Mouse (Mus musculus) small intestine, adult 2 months (tissue): ENCODE data around the gene Txk. TPM values are rescaled to one million over a fixed set of nuclear protein-coding genes. Genes with fewer than 3 reads are reported as not detected.
A peak's percentile ranks its signal among the peaks of the same experiment; 100 is the strongest.

ENCODE experiments used
- H3K27ac ChIP-seq: fragments of 200-500 bp; 2 replicates; pipeline ENCODE4 v1.5.1; 2012; ENCODE audit warnings: low read depth, low read length, control low read depth, inconsistent platforms; ENCODE audit not compliant: insufficient read depth
- H3K27me3 ChIP-seq: fragments of 200-500 bp; 2 replicates; pipeline ENCODE4 v1.6.1; 2012; ENCODE audit warnings: mild to moderate bottlenecking, moderate library complexity, low read length, inconsistent platforms; ENCODE audit not compliant: control insufficient read depth, insufficient read depth
- H3K36me3 ChIP-seq: fragments of 200-500 bp; 2 replicates; pipeline ENCODE4 v1.6.1; 2012; ENCODE audit warnings: mild to moderate bottlenecking, low read length, control low read depth, inconsistent platforms; ENCODE audit not compliant: control insufficient read depth, insufficient read depth
- H3K4me1 ChIP-seq: fragments of 200-500 bp; 2 replicates; pipeline ENCODE4 v1.6.1; 2012; ENCODE audit warnings: low read length, inconsistent platforms, mixed read lengths; ENCODE audit not compliant: control insufficient read depth, insufficient read depth, insufficient read length
- H3K4me3 ChIP-seq: fragments of 200-500 bp; 2 replicates; pipeline ENCODE4 v1.5.1; 2012; ENCODE audit warnings: low read depth, mild to moderate bottlenecking, control low read depth, inconsistent platforms, low read length, moderate library complexity
- CTCF ChIP-seq: fragments of 200-500 bp; IDR thresholded peaks from 2 replicates; pipeline ENCODE4 v1.5.1; 2012; ENCODE audit warnings: low read depth, mild to moderate bottlenecking, control low read depth, inconsistent platforms, low read length, moderate library complexity, mixed read lengths; ENCODE audit not compliant: insufficient replicate concordance, insufficient read length; ENCODE audit errors: extremely low read depth
- POLR2A ChIP-seq: fragments of 200-500 bp; IDR thresholded peaks from 2 replicates; pipeline ENCODE4 v1.6.1; 2012; ENCODE audit warnings: low read depth, mild to moderate bottlenecking, control low read depth, inconsistent platforms, low read length, moderate library complexity
- WGBS: fragments of 180-500 bp; shearing (Covaris S2); methylation state at CpG from one replicate; pipeline ENCODE4 v1.1.7; 2018; 5-methylcytosine and 5-hydroxymethylcytosine counted together
- polyA plus RNA-seq: library from polyadenylated mRNA; depleted of rRNA; stranded (reverse); fragments of >200 nt; gene quantifications from 2 replicates; pipeline ENCODE4 v1.2.3, GENCODE M21; 2012

Gene Txk
- polyA plus RNA-seq, 1 experiment = 0.34 TPM

DNA sequence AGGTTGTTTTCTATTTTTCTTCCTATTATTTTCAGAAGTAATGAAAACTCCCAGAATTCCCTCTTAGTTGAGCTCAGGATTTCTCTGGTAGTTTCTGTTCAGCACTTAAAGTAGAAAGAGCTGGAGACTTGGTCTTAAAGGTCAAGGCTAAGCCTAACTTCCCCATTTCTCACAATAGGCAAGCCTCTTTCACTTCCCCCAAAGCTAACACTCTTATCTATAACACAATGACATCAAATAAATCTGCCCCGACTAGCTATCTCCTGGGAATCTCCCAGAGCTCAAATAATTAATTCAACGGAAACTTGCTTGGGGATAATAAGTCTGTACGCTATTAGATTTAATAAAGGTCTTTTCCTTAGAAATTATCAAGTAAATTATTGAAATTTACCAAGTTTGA lies 10.4 kb upstream of the Txk start:
- Histone ChIP-seq H3K27ac (peak overlapping the region; percentile 38; the same call in 1 of the 2 replicates), H3K36me3 (peaks cover 29% of the 10 kb centered on the region), H3K27me3 (no peaks in the 10 kb centered on the region), H3K4me3 (no peak overlapping the region), H3K4me1 (peaks cover 11% of the 10 kb centered on the region; the same call in 1 of the 2 replicates)
- 10% methylated on average over 3 of the region's 3 CpGs for WGBS
- TF ChIP-seq POLR2A (no peak), CTCF (no peak)

DNA sequence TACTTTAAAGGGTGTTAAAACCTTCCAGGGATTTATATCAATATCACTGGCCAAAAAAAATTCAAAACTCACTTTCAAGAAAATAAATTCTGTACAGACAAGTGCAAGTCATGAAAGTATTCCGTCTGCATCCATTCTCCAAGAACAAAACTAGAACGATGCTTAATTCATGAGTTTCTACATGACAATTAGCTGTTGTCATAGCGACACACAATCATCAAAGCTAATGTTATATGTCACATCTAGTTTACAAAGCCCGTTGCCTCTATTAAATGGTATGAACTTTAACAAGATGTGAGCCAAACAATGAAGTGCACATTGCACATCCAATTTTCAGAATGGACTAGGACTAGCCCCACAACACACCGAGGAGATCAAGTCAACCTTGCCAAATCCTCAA lies 9.2 kb upstream of the Txk start:
- H3K4me1 ChIP-seq = peaks cover 11% of the 10 kb centered on the region; the same call in 1 of the 2 replicates
- no peak for TF ChIP-seq POLR2A
- no peak for TF ChIP-seq CTCF
- WGBS = 86% methylated on average over 5 of the region's 5 CpGs
- H3K4me3 ChIP-seq = no peak overlapping the region
- no peaks in the 10 kb centered on the region for H3K27me3 ChIP-seq
- H3K27ac ChIP-seq = no peak overlapping the region
- H3K36me3 ChIP-seq = peaks cover 30% of the 10 kb centered on the region

DNA sequence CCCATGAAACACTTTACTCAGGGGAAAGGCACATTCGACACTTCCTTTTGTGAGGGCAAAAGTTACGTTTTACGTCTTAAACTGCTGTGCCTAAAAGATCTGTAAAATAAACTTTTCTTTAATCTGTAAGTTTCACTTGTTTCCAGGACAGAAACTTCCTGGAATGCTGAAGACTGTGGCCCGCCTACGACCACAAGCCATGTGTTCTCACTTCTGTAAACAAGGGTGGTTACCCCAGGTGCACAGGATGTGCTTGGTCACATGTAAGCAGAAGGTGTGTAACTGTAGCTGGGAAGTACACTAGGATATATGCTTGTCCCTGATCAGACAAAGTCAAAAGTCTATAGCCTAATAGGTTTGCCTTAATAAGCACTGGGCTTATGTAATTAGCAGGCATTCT lies 8.7 kb upstream of the Txk start:
- peaks cover 11% of the 10 kb centered on the region; the same call in 1 of the 2 replicates for H3K4me1 ChIP-seq
- H3K27ac ChIP-seq = no peak overlapping the region
- H3K36me3 ChIP-seq = peaks cover 34% of the 10 kb centered on the region
- WGBS = 48% methylated on average over 5 of the region's 5 CpGs
- no peaks in the 10 kb centered on the region for H3K27me3 ChIP-seq
- H3K4me3 ChIP-seq = no peak overlapping the region
- TF ChIP-seq CTCF = no peak
- no peak for TF ChIP-seq POLR2A

DNA sequence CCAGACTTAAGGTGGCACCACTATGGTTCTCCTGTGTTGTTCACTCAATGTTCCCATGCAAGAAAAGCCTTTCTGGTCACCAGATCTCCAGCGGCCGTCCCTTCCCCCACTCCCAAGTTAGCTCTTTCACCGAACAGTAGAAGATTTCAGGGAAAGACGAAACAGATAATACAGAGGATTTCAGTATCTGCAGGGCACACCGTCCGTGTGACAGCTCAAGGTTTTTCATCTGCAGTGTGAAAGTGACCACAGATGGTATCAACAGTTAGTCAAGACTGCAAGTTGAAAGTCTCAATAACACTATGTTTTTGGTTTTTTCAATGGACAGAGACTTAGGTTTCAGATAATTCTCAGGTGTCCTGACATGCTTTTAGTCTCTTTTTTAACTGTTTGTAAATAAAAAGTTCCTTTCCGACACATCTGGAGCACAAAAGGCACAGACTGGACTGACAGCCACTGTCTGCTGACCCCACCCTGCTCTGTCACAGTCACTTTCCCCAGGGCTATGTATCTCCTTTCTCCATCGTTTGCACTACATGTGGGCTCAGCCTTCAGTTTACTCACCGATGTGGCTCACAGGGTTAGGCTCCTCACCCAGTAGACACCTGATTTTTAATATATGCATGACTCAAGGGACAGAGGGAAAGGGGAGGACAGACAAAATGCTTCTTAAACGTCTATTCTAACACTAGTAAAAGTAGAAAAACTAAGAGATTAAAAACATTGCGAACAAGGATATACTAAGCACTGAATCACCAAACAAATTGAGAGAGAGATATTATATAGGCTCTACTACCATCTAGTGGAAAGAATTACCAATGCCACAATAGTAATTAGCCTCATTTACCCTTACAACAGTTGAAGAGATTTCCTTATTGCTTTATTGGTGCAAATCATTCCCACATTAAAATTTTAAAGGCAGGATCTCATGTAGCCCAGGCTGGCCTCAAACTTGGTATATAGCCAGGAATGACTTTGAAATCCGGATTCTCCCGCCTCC lies 6.6 kb upstream of the Txk start:
- TF ChIP-seq CTCF = no peak
- TF ChIP-seq POLR2A = no peak
- Histone ChIP-seq H3K4me1 (peaks cover 11% of the 10 kb centered on the region; the same call in 1 of the 2 replicates), H3K4me3 (no peak overlapping the region), H3K27ac (no peak overlapping the region), H3K36me3 (peaks cover 45% of the 10 kb centered on the region), H3K27me3 (no peaks in the 10 kb centered on the region)
- 62% methylated on average over 13 of the region's 13 CpGs for WGBS

DNA sequence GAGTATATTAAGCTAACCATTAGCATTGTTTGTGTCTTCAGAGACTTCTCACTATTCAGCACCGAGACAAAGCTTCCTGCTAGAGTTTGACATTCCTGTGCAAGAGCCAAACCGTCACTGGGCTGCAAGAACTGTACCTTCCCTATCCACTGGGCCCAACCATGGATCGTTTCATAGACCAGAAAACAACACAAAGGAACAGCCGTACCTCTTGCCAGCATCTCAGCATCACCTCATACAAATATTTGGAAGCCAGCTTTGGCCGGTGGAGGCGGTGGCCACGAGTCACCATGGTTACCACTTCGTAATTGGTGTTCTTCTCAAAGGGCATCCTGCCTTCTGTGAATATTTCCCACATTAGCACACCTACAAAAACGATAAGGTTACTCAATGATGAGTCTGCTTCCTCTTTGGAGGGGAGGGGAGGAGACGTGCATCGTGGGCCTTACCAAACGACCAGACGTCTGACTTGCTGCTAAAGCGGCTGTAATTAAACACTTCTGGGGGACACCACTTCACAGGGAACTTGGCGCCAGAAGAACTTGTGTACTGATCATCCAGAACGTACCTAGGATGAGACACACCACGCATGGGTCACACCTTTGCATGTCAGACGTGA lies 4.7 kb upstream of the Txk start:
- peaks cover 4% of the 10 kb centered on the region; the same call in 1 of the 2 replicates for H3K4me1 ChIP-seq
- WGBS = 83% methylated on average over 18 of the region's 18 CpGs
- H3K36me3 ChIP-seq = peaks cover 41% of the 10 kb centered on the region
- H3K4me3 ChIP-seq = no peak overlapping the region
- no peaks in the 10 kb centered on the region for H3K27me3 ChIP-seq
- no peak for TF ChIP-seq POLR2A
- TF ChIP-seq CTCF = no peak
- H3K27ac ChIP-seq = no peak overlapping the region

DNA sequence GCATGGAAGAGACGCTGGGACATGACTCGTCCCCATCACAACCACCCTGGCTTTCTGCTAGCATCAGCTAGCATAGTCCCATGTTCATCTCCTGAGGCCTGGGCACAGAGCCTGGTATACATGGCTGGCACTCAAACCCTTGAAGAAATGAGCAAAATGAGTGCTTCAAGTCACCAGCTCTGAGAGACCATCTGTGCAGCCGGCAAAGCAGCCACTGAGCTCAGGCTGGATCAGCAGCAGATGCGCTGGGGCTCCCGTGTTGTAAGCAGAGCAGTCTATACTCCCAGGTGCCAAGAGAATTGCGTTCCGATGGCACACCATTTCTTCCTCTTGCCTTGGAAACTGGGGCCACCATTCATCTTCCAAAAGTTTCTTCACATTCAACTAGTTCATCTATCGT lies 3.4 kb upstream of the Txk start:
- Histone ChIP-seq H3K4me3 (no peak overlapping the region), H3K27ac (no peak overlapping the region), H3K4me1 (no peaks in the 10 kb centered on the region; the same call in 1 of the 2 replicates), H3K36me3 (peaks cover 37% of the 10 kb centered on the region), H3K27me3 (no peaks in the 10 kb centered on the region)
- 94% methylated on average over 8 of the region's 8 CpGs for WGBS
- no peak for TF ChIP-seq CTCF

DNA sequence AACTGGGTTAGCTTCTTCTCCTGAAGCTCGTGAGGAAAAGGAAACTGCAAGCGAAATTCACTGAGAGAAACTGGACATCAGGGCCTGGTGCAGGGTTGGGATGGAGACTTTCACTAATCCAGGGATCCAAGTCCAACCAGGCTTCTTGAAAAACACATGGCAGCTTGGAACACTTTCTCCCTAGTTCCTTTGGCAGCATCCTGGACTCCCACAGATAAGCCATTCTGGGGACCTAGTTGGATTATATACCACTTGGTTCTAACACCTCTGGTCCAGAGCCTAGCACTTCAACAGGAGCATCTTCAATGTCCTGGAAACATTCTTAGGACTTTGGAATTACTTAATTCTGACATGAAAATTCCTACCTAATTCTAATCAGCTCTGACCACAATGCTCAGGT lies 2.5 kb upstream of the Txk start:
- H3K36me3 ChIP-seq = peaks cover 35% of the 10 kb centered on the region
- H3K4me3 ChIP-seq = no peak overlapping the region
- TF ChIP-seq POLR2A (no peak), CTCF (no peak)
- 86% methylated on average over 2 of the region's 2 CpGs for WGBS
- no peaks in the 10 kb centered on the region for H3K27me3 ChIP-seq
- H3K27ac ChIP-seq = no peak overlapping the region
- H3K4me1 ChIP-seq = no peaks in the 10 kb centered on the region
